Mouse (Mus musculus) liver, embryonic 14.5 days (tissue): ENCODE data around the gene Kansl1. TPM values are rescaled to one million over a fixed set of nuclear protein-coding genes. Genes with fewer than 3 reads are reported as not detected.
A peak's percentile ranks its signal among the peaks of the same experiment; 100 is the strongest.

Source experiments
- ATAC-seq: fragments of 200-750 bp; cut with Nextera tagmentation; 2 replicates; pipeline ENCODE4 v1.8.0; 2017; ENCODE audit warnings: moderate number of reproducible peaks, mild to moderate bottlenecking, moderate library complexity; ENCODE audit not compliant: insufficient read depth
- DNase-seq, 3 experiments: peaks; one replicate each; pipeline ENCODE4 v3.0.0-alpha.2; 2012 to 2013; ENCODE audit warnings: low read depth in 3 of 3, low spot score in 3 of 3
- H3K27ac ChIP-seq: fragments of 300-500 bp; sonication (generic); 2 replicates; pipeline ENCODE4 v1.5.1; 2014; ENCODE audit warnings: moderate library complexity, mild to moderate bottlenecking, control low read depth, inconsistent platforms
- H3K27me3 ChIP-seq: fragments of 300-500 bp; sonication (generic); 2 replicates; pipeline ENCODE4 v1.6.1; 2014; ENCODE audit warnings: mild to moderate bottlenecking, low read length, moderate library complexity; ENCODE audit not compliant: control insufficient read depth, insufficient read depth
- H3K36me3 ChIP-seq: fragments of 300-500 bp; sonication (generic); replicated peaks from 2 replicates; pipeline ENCODE4 v1.6.1; 2014; ENCODE audit warnings: low read depth; ENCODE audit not compliant: control insufficient read depth, insufficient read depth
- H3K4me1 ChIP-seq, 2 experiments: fragments of 200-500 bp in 1 of 2; fragments of 300-500 bp in 1 of 2; sonication (generic) in 1 of 2; replicated peaks; 2 replicates each; pipeline ENCODE4 v1.6.1; 2012 to 2014; ENCODE audit warnings: antibody characterized with exemption in 1 of 2, inconsistent platforms in 1 of 2, low read length in 1 of 2; ENCODE audit not compliant: control insufficient read depth in 2 of 2, insufficient read depth in 2 of 2
- H3K4me2 ChIP-seq: fragments of 300-500 bp; sonication (generic); 2 replicates; pipeline ENCODE4 v1.6.1; 2014; ENCODE audit warnings: low read depth, mild to moderate bottlenecking, control low read depth, moderate library complexity
- H3K4me3 ChIP-seq, 2 experiments: fragments of 200-500 bp in 1 of 2; fragments of 300-500 bp in 1 of 2; sonication (generic) in 1 of 2; 2 replicates each; pipeline ENCODE4 v1.5.1; 2012 to 2014; ENCODE audit warnings: low read depth in 2 of 2, low read length in 2 of 2, mild to moderate bottlenecking in 2 of 2, control low read depth in 1 of 2, inconsistent platforms in 1 of 2, moderate library complexity in 1 of 2; ENCODE audit not compliant: insufficient read depth in 1 of 2
- H3K9ac ChIP-seq: fragments of 300-500 bp; sonication (generic); replicated peaks from 2 replicates; pipeline ENCODE4 v1.6.1; 2014; ENCODE audit warnings: mild to moderate bottlenecking, control low read depth, moderate library complexity
- H3K9me3 ChIP-seq: fragments of 300-500 bp; sonication (generic); 2 replicates; pipeline ENCODE4 v1.6.1; 2016; ENCODE audit warnings: low read length, mixed read lengths; ENCODE audit not compliant: control insufficient read depth
- CTCF ChIP-seq: IDR thresholded peaks from 2 replicates; pipeline ENCODE4 v1.5.1; 2016; ENCODE audit warnings: antibody characterized with exemption, low read depth, control low read depth
- EP300 ChIP-seq: IDR thresholded peaks from 2 replicates; pipeline ENCODE4 v1.6.1; 2016; ENCODE audit warnings: antibody characterized with exemption, low read depth
- WGBS: fragments of 180-500 bp; shearing (Covaris S2); extraction: QIAGEN DNeasy Blood & Tissue Kit; methylation state at CpG from one replicate; pipeline ENCODE4 v1.1.7; 2014; ENCODE audit not compliant: insufficient replicate concordance; 5-methylcytosine and 5-hydroxymethylcytosine counted together
- polyA plus RNA-seq, 2 experiments: library from polyadenylated mRNA; depleted of rRNA in 1 of 2; stranded (reverse) in 1 of 2; unstranded in 1 of 2; fragments of >200 nt; fragmentation: Nextera tagmentation in 1 of 2; extraction: Ambion mirVana in 1 of 2; gene quantifications; 2 replicates each; pipeline versions ENCODE4 v1.2.1 to v1.2.3; 2012 to 2014

The Kansl1 gene
- polyA plus RNA-seq, 2 experiments, result 5.3 to 12.3 TPM

DNA sequence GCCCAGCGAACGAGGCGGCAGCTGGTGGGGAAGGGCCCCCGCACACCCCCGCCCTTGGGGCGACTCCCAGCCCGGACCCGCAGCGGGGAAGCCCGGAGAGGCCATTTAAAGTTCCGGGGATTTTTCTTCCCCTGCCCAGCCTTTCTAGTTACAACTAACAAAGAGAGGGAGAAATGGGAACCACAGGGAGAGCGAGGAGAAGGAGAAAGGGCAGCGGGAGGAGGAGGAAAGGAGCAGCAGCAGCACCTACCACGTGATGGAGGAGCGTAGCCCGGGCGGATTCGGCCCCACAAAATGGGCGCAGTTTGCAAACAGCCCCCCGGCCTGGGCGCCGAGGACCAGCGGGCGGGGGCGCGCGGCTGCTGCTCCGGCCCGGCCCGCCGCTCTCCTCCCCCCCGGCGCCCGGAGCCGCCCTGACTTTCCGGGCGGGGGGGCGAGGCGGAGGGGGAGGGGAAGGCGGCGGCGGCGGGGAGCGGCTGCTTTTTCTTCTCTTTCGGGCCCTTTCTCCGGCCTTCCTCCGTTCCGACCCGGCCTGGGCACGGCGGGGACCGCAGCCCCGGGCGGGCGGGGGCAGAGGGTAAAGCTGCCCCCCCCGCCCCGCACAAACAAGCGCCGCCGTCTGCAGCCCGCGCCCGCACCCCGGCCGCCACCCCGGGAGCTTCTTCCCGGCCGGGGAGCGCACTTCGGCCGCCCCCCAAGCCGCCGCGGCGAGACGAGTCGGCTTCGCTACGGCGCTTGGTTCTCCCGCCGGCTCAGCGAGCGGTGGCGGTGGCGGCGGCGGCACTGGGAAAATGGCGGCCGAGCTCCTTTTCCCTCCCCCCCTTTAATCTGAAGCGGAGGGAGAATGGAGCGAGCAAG, 27.0 kb downstream of the Kansl1 start:
- H3K4me1 ChIP-seq, result peaks cover 11 to 21% of the 10 kb centered on the region in 2 experiments
- under 1% methylated on average over 59 of the region's 92 CpGs for WGBS
- peak overlapping the region; percentile 77 for H3K27ac ChIP-seq
- DNase-seq (peak in 1 of 3 experiments; percentile 55), ATAC-seq (peak; percentile 62)
- no peaks in the 10 kb centered on the region for H3K9me3 ChIP-seq
- no peaks in the 10 kb centered on the region for H3K36me3 ChIP-seq
- H3K9ac ChIP-seq, result peak overlapping the region; percentile 99
- H3K27me3 ChIP-seq, result no peaks in the 10 kb centered on the region
- H3K4me2 ChIP-seq, result peak overlapping the region; percentile 81
- peak overlapping the region; percentile 88 to 98 for H3K4me3 ChIP-seq
- TF ChIP-seq CTCF (no peak), EP300 (no peak)

DNA sequence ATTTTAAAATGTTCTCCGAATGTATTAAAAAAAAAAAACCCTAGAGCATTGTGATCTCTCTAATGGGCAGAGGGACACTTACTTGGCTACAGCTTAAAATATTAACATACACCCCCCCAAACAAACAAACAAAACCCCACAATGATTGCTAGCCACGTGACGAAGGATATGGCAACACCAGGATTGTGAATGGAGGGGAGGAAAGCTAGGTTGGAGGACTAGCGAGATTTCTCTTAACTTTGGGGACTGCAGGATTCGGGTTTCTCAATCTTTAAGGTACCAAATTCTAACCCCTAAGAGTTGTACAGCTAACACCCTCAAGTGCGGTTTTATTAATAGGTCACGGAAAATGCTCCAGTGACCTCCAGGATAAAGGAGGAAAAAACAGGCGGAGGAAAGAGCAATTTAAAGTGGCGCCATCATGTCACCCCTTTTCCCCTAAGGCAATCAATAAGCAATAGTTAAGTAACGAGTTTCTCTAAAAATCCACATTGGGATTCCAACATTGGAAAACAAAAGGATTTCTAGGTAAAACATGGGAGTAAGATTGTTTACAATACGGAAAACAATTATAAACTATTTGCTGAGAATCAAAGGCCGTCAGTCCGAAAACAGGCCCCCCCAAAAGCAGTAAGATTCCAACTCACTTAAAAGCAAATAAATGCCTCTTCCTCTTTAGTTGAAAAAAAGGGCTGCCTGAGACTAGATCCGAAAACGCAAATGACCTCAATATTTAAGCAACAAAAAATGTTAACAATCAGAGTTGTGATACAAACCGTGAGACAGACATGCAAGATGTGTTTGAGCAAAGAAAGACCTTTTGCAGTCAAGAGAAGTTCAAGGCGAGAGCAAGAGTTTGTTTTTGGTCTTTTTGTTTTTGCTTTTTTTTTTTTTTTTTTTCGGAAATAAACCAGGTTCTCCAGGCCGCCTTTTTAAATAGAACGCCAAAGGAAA, 27.9 kb downstream of the Kansl1 start:
- Histone ChIP-seq H3K4me2 (peak overlapping the region; percentile 81), H3K27me3 (no peaks in the 10 kb centered on the region), H3K9ac (peak overlapping the region; percentile 99), H3K36me3 (no peaks in the 10 kb centered on the region), H3K9me3 (no peaks in the 10 kb centered on the region), H3K4me1 (peaks cover 14 to 24% of the 10 kb centered on the region in 2 experiments), H3K4me3 (peak overlapping the region; percentile 88 to 98), H3K27ac (peak overlapping the region; percentile 77)
- WGBS, result under 1% methylated on average over 20 of the region's 20 CpGs
- no peak for ATAC-seq
- no peak for DNase-seq
- TF ChIP-seq EP300 (no peak), CTCF (no peak)

DNA sequence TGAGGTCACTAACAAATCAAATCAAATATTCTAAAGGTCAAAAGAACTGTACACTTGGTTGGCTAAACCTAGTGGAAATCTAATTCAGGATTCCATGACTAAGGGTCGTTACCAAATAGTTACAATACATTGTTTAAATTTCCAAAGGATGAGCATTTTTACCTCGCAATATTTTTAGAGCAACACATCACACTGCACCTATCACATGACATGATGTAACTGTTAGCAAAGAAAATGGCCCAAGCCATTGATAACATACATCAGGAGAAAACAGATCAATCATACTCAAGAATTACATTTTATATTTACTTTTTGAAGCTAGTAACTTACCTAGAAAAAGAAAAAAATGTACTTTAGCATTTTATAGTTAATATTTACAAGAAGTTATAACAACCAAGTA, 29.0 kb downstream of the Kansl1 start:
- no peak for TF ChIP-seq EP300
- no peak for TF ChIP-seq CTCF
- H3K27me3 ChIP-seq, result no peaks in the 10 kb centered on the region
- H3K27ac ChIP-seq, result no peak overlapping the region
- DNase-seq (no peak), ATAC-seq (no peak)
- WGBS, result 39% methylated on average over 2 of the region's 2 CpGs
- no peaks in the 10 kb centered on the region for H3K9me3 ChIP-seq
- no peak overlapping the region for H3K9ac ChIP-seq
- H3K36me3 ChIP-seq, result no peaks in the 10 kb centered on the region
- H3K4me3 ChIP-seq, result peak overlapping the region in 1 of 2 experiments; percentile 29; a peak in 2 of 4 replicates
- H3K4me2 ChIP-seq, result peak overlapping the region; percentile 81
- H3K4me1 ChIP-seq, result peaks cover 21 to 28% of the 10 kb centered on the region in 2 experiments

DNA sequence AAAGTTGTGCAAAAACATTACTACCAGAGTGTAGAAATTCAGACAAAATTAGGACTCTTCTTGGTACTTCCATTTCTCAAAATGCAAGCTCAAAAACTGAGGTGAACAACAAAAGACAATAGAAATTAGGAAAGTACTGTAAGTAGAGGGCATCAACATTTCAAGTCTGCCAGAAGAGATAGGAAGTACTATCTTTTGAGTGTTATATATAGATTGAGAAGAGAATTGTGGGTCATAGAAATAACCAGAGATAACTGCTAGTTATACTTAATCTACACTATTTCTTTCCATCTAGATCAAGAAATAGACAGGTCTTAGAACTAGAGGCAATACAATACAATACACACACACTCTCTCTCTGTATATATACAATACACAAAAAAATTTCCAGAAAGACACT, 30.2 kb downstream of the Kansl1 start:
- TF ChIP-seq CTCF (no peak), EP300 (peak; percentile 66)
- Histone ChIP-seq H3K9ac (no peak overlapping the region), H3K4me3 (peak overlapping the region in 1 of 2 experiments; percentile 17; a peak in 1 of 4 replicates), H3K4me1 (peaks cover 24 to 28% of the 10 kb centered on the region in 2 experiments), H3K9me3 (no peaks in the 10 kb centered on the region), H3K27me3 (no peaks in the 10 kb centered on the region), H3K36me3 (no peaks in the 10 kb centered on the region), H3K27ac (no peak overlapping the region), H3K4me2 (peak overlapping the region; percentile 81)
- DNase-seq (no peak), ATAC-seq (no peak)
